Mouse (Mus musculus): ENCODE data around the gene Dlx4. TPM values are rescaled to one million over a fixed set of nuclear protein-coding genes. Genes with fewer than 3 reads are reported as not detected.

Dlx4 gene
- total and polyA plus RNA-seq, 3 experiments = 0.05 TPM; not detected in 2

DNA sequence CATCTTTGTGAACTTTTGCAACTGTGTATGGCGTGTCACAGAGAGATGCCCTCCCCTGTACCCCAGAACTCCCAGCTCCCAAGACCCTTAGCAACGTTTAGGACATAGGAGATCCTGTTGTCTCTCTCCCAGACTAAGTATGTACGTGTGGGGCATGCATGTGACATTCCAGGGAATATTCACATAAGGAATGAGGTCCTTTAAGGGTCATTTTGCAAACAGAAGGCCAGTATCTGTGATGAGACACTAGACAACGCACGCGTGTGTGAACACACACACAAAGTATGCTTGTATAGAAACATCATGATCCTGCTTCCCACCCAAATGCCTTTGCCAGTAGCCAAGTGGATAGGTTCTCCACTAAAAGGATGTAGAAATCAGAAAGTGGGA is 24.0 kb downstream of the Dlx4 start:
- Histone ChIP-seq H3K27me3 (ENCODE audit: insufficient read depth, low read length) (peaks cover 29% of the 10 kb centered on the region), H3K9me3 (replicated peaks) (no peaks in the 10 kb centered on the region), H3K4me3 (ENCODE audit: low read depth, low read length) (no peak overlapping the region), H3K4me1 (ENCODE audit: insufficient read depth, low read depth, low read length) (peaks cover 6% of the 10 kb centered on the region), H3K36me3 (replicated peaks) (no peaks in the 10 kb centered on the region)
- DNase-seq (ENCODE audit: low spot score) (no peak), ATAC-seq (ENCODE audit: extremely low read depth, insufficient number of reproducible peaks, low FRiP score, poor library complexity, severe bottlenecking) (no peak)
- TF ChIP-seq GATA2 (IDR thresholded peaks at IDR 0.05; ENCODE audit: borderline replicate concordance, low read depth, low read length) = no peak
- TF ChIP-seq GATA1 (IDR thresholded peaks at IDR 0.05; ENCODE audit: borderline replicate concordance, low read length) = no peak
- TF ChIP-seq CTCF (IDR thresholded peaks at IDR 0.05; ENCODE audit: low read depth, low read length) = no peak
- TF ChIP-seq TAL1 (conservative IDR thresholded peaks at IDR 0.05; ENCODE audit: low read depth, low read length) = no peak
- no peak for TF ChIP-seq POLR2AphosphoS5 (IDR thresholded peaks at IDR 0.05; ENCODE audit: insufficient replicate concordance, low read depth, low read length)

DNA sequence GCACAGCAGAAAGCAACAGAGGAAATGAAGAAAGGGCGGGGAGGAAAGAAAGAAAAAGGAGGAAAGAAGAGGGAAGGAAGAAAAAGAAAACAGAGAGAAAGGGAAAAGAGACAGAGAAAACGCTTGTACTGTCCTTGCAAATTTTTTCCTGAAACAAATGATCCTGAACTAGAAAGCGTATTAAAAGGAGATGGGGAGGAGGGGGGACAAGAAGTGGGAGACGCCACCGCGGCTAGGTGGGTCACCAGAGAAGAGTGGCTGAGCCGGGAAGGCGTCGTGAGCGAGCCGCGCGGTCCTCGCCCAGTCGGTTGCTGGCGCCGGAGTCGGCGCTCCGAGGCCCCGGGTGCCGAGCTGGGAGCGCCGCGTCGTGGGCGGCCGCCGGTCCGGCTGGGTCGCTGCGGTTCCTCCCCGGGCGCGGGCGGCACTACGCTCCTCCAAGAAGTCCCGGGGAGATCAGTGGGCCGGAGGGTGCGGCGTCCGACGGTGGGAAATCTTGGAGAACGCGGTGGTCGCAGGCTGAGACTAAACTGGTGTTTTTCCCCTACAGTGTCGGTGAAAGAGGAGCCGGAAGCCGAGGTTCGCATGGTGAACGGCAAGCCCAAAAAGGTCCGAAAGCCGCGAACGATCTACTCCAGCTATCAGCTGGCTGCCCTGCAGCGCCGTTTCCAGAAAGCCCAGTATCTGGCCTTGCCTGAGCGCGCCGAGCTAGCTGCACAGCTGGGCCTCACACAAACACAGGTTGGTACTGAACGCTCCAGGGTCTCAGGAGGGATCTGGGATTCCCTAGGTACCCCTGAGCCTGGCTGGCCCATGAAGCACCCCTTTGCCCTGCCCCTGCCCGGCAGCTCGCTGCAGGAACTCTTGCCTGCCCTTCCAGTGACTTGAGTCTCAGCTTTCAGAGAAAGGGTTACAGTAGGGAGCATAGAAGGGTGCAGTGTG is 24.6 kb downstream of the Dlx4 start:
- Histone ChIP-seq H3K9me3 (replicated peaks) (no peaks in the 10 kb centered on the region), H3K27me3 (ENCODE audit: insufficient read depth, low read length) (peaks cover 27% of the 10 kb centered on the region), H3K4me1 (ENCODE audit: insufficient read depth, low read depth, low read length) (peaks cover 3% of the 10 kb centered on the region), H3K4me3 (ENCODE audit: low read depth, low read length) (no peak overlapping the region), H3K36me3 (replicated peaks) (no peaks in the 10 kb centered on the region)
- no peak for TF ChIP-seq TAL1 (conservative IDR thresholded peaks at IDR 0.05; ENCODE audit: low read depth, low read length)
- TF ChIP-seq GATA2 (IDR thresholded peaks at IDR 0.05; ENCODE audit: borderline replicate concordance, low read depth, low read length) = no peak
- TF ChIP-seq CTCF (IDR thresholded peaks at IDR 0.05; ENCODE audit: low read depth, low read length) = no peak
- TF ChIP-seq GATA1 (IDR thresholded peaks at IDR 0.05; ENCODE audit: borderline replicate concordance, low read length) = no peak
- TF ChIP-seq POLR2AphosphoS5 (IDR thresholded peaks at IDR 0.05; ENCODE audit: insufficient replicate concordance, low read depth, low read length) = no peak
- ATAC-seq (ENCODE audit: extremely low read depth, insufficient number of reproducible peaks, low FRiP score, poor library complexity, severe bottlenecking) = no peak
- no peak for DNase-seq (ENCODE audit: low spot score)

- peaks cover 3% of the 10 kb centered on the region for H3K4me1 ChIP-seq (ENCODE audit: insufficient read depth, low read depth, low read length)
- no peak for TF ChIP-seq TAL1 (conservative IDR thresholded peaks at IDR 0.05; ENCODE audit: low read depth, low read length)
- TF ChIP-seq GATA1 (IDR thresholded peaks at IDR 0.05; ENCODE audit: borderline replicate concordance, low read length) = no peak
- no peaks in the 10 kb centered on the region for H3K36me3 ChIP-seq (replicated peaks)
- no peak overlapping the region for H3K4me3 ChIP-seq (ENCODE audit: low read depth, low read length)
- ATAC-seq (ENCODE audit: extremely low read depth, insufficient number of reproducible peaks, low FRiP score, poor library complexity, severe bottlenecking) = no peak
- no peak for DNase-seq (ENCODE audit: low spot score)
- peaks cover 26% of the 10 kb centered on the region for H3K27me3 ChIP-seq (ENCODE audit: insufficient read depth, low read length)
- no peaks in the 10 kb centered on the region for H3K9me3 ChIP-seq (replicated peaks)
Observed at GRCm38 (mm10) chr11:95120633-95121020, 25.4 kb downstream of the Dlx4 start.

GRCm38 (mm10) chr11:95119990-95120632 is 26.0 kb downstream of the Dlx4 start, which contains the start of gene Dlx3:
Gene Dlx3, plus strand, starts transcription at chr11:95120119.
- H3K9me3 ChIP-seq (replicated peaks) = no peaks in the 10 kb centered on the region
- no peak for TF ChIP-seq GATA1 (IDR thresholded peaks at IDR 0.05; ENCODE audit: borderline replicate concordance, low read length)
- no peak for TF ChIP-seq POLR2AphosphoS5 (IDR thresholded peaks at IDR 0.05; ENCODE audit: insufficient replicate concordance, low read depth, low read length)
- TF ChIP-seq GATA2 (IDR thresholded peaks at IDR 0.05; ENCODE audit: borderline replicate concordance, low read depth, low read length) = no peak
- TF ChIP-seq CTCF (IDR thresholded peaks at IDR 0.05; ENCODE audit: low read depth, low read length) = no peak
- TF ChIP-seq TAL1 (conservative IDR thresholded peaks at IDR 0.05; ENCODE audit: low read depth, low read length) = no peak
- H3K27me3 ChIP-seq (ENCODE audit: insufficient read depth, low read length) = peaks cover 30% of the 10 kb centered on the region
- DNase-seq (ENCODE audit: low spot score) (no peak), ATAC-seq (ENCODE audit: extremely low read depth, insufficient number of reproducible peaks, low FRiP score, poor library complexity, severe bottlenecking) (no peak)
- H3K36me3 ChIP-seq (replicated peaks) = no peaks in the 10 kb centered on the region
- H3K4me1 ChIP-seq (ENCODE audit: insufficient read depth, low read depth, low read length) = peaks cover 3% of the 10 kb centered on the region
- no peak within 1 kb of the TSS for H3K4me3 ChIP-seq (ENCODE audit: low read depth, low read length)

- ATAC-seq (ENCODE audit: extremely low read depth, insufficient number of reproducible peaks, low FRiP score, poor library complexity, severe bottlenecking) (no peak), DNase-seq (ENCODE audit: low spot score) (no peak)
- Histone ChIP-seq H3K9me3 (replicated peaks) (no peaks in the 10 kb centered on the region), H3K4me3 (ENCODE audit: low read depth, low read length) (no peak overlapping the region), H3K27me3 (ENCODE audit: insufficient read depth, low read length) (peaks cover 28% of the 10 kb centered on the region), H3K4me1 (ENCODE audit: insufficient read depth, low read depth, low read length) (peaks cover 3% of the 10 kb centered on the region), H3K36me3 (replicated peaks) (no peaks in the 10 kb centered on the region)
- TF ChIP-seq GATA2 (IDR thresholded peaks at IDR 0.05; ENCODE audit: borderline replicate concordance, low read depth, low read length) (no peak), GATA1 (IDR thresholded peaks at IDR 0.05; ENCODE audit: borderline replicate concordance, low read length) (no peak), POLR2AphosphoS5 (IDR thresholded peaks at IDR 0.05; ENCODE audit: insufficient replicate concordance, low read depth, low read length) (no peak)
Observed at GRCm38 (mm10) chr11:95118505-95118904, 27.6 kb downstream of the Dlx4 start.

GRCm38 (mm10) chr11:95117030-95117429 is 29.0 kb downstream of the Dlx4 start:
- H3K9me3 ChIP-seq (replicated peaks) = no peaks in the 10 kb centered on the region
- DNase-seq (ENCODE audit: low spot score) (peak; percentile 70), ATAC-seq (ENCODE audit: extremely low read depth, insufficient number of reproducible peaks, low FRiP score, poor library complexity, severe bottlenecking) (peak; percentile 22; the same call in 1 of the 2 replicates)
- TF ChIP-seq CTCF (IDR thresholded peaks at IDR 0.05; ENCODE audit: low read depth, low read length) (peak; percentile 75; the same call in 1 of the 2 replicates), GATA1 (IDR thresholded peaks at IDR 0.05; ENCODE audit: borderline replicate concordance, low read length) (no peak)
- H3K4me1 ChIP-seq (ENCODE audit: insufficient read depth, low read depth, low read length) = peaks cover 3% of the 10 kb centered on the region
- peaks cover 29% of the 10 kb centered on the region for H3K27me3 ChIP-seq (ENCODE audit: insufficient read depth, low read length)
- H3K36me3 ChIP-seq (replicated peaks) = no peaks in the 10 kb centered on the region
- H3K4me3 ChIP-seq (ENCODE audit: low read depth, low read length) = no peak overlapping the region

Measured in G1E (cell line).